Mouse (Mus musculus): Measurements from ENCODE around the gene Tenm3. TPM values are rescaled to one million over a fixed set of nuclear protein-coding genes. Genes with fewer than 3 reads are reported as not detected.

Gene Tenm3
- polyA plus RNA-seq (2016; fragmentation: Nextera tagmentation; extraction: Ambion mirVana) = 34.4 and 36.8 TPM in 2 replicates

- no peaks in the 10 kb centered on the region for H3K36me3 ChIP-seq
- ATAC-seq (ENCODE audit: low FRiP score, low read depth) = peak; percentile 73
- WGBS = under 1% methylated on average over 19 of the region's 19 CpGs
- peaks cover 25% of the 10 kb centered on the region for H3K4me1 ChIP-seq
- H3K4me3 ChIP-seq = peak within 1 kb of the TSS; percentile 83
- H3K4me2 ChIP-seq (replicated peaks) = peak within 1 kb of the TSS; percentile 93
- H3K27ac ChIP-seq = peak within 1 kb of the TSS; percentile 59
- H3K9ac ChIP-seq = peak within 1 kb of the TSS; percentile 72
- no peaks in the 10 kb centered on the region for H3K9me3 ChIP-seq
- peaks cover 32% of the 10 kb centered on the region for H3K27me3 ChIP-seq (replicated peaks)
Measured at GRCm38 (mm10) chr8:48843931-48844285, at the start of gene Tenm3. Gene Tenm3 (minus strand): TSS chr8:48843951.

DNA sequence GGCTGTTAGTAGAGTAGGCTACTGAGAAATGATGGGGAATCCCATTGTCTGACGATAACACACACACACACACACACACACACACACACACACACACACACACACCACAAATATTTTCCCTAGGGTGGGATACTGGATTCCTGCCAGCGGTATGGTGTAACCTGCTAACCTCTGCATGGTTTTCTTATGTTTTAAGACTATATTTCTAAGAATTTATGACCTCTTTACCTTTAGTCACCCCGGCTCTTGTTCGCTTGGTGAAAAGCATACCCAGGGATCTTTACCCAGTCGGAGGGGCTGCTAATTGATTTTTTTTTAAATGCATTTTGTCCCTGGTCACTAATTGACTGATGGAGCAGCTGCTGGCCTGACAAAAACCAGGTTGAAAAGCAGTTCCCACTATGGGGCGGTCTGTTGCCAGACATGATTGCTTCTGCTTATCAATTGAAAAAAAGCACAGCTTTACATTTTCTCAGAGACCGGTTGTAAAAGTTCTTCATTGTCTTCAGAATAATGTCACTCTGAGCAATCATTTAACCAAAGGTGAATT lies 46.5 kb upstream of the Tenm3 start:
- no peak overlapping the region for H3K4me3 ChIP-seq
- ATAC-seq (ENCODE audit: low FRiP score, low read depth) = no peak
- H3K27me3 ChIP-seq (replicated peaks) = no peaks in the 10 kb centered on the region
- H3K4me1 ChIP-seq = no peaks in the 10 kb centered on the region
- H3K4me2 ChIP-seq (replicated peaks) = no peak overlapping the region
- H3K9me3 ChIP-seq = no peaks in the 10 kb centered on the region
- no peak overlapping the region for H3K9ac ChIP-seq
- H3K27ac ChIP-seq = no peak overlapping the region
- WGBS = 18% methylated on average over 7 of the region's 7 CpGs
- H3K36me3 ChIP-seq = no peaks in the 10 kb centered on the region

DNA sequence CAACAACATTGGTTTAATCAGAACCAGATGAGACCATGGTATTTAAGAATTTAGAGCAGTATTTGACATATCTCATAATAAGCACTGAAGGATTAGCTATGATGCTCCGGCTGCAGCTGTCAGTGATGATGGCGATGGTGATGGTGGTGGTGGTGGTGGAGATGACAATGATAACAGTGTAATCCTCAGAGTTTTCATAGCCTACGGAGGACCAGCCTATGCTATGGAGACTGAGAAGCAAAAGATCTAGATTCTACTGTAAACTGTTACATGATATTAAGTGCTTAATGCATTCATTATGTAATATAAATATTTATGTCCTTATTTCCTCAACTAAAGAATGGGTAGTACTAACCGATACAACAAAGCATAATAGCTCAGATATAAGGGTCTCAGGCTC lies 40.5 kb upstream of the Tenm3 start:
- 99% methylated on average over 4 of the region's 4 CpGs for WGBS

GRCm38 (mm10) chr8:48880585-48880984 lies 36.8 kb upstream of the Tenm3 start:
- WGBS = 85% methylated on average over 5 of the region's 5 CpGs
- Histone ChIP-seq H3K27ac (no peak overlapping the region), H3K4me2 (replicated peaks) (no peak overlapping the region), H3K27me3 (replicated peaks) (no peaks in the 10 kb centered on the region), H3K4me1 (no peaks in the 10 kb centered on the region), H3K9me3 (no peaks in the 10 kb centered on the region), H3K9ac (no peak overlapping the region), H3K36me3 (no peaks in the 10 kb centered on the region), H3K4me3 (no peak overlapping the region)
- no peak for ATAC-seq (ENCODE audit: low FRiP score, low read depth)

More for the DNA sequence above, 40.5 kb upstream of the Tenm3 start:
- H3K4me1 ChIP-seq = no peaks in the 10 kb centered on the region
- no peaks in the 10 kb centered on the region for H3K9me3 ChIP-seq
- no peak for ATAC-seq (ENCODE audit: low FRiP score, low read depth)
- H3K4me3 ChIP-seq = no peak overlapping the region
- no peaks in the 10 kb centered on the region for H3K27me3 ChIP-seq (replicated peaks)
- H3K36me3 ChIP-seq = no peaks in the 10 kb centered on the region
- H3K27ac ChIP-seq = no peak overlapping the region
- H3K9ac ChIP-seq = no peak overlapping the region
- no peak overlapping the region for H3K4me2 ChIP-seq (replicated peaks)

DNA sequence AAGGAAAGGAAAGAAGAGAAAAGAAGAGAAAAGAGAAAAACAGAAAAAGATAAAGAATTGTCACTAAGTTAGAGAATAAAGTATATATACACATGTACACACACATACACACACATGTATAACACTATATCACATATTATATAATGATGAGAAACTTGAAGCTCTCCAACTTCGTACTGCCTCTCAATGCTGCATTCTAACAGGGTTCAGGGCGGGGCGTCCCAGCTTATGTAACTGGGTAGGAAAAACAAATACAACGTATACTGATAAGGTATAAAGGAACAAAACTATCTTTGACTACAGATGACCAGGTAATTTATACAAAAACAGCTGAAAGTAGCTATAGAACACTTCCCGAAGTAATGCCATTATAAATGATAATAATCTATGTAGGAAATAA lies 22.2 kb upstream of the Tenm3 start:
- ATAC-seq (ENCODE audit: low FRiP score, low read depth) = no peak
- no peak overlapping the region for H3K27ac ChIP-seq
- no peaks in the 10 kb centered on the region for H3K36me3 ChIP-seq
- H3K4me1 ChIP-seq = no peaks in the 10 kb centered on the region
- H3K4me3 ChIP-seq = no peak overlapping the region
- no peak overlapping the region for H3K9ac ChIP-seq
- 95% methylated on average over 5 of the region's 5 CpGs for WGBS
- H3K27me3 ChIP-seq (replicated peaks) = no peaks in the 10 kb centered on the region
- no peaks in the 10 kb centered on the region for H3K9me3 ChIP-seq
- no peak overlapping the region for H3K4me2 ChIP-seq (replicated peaks)

DNA sequence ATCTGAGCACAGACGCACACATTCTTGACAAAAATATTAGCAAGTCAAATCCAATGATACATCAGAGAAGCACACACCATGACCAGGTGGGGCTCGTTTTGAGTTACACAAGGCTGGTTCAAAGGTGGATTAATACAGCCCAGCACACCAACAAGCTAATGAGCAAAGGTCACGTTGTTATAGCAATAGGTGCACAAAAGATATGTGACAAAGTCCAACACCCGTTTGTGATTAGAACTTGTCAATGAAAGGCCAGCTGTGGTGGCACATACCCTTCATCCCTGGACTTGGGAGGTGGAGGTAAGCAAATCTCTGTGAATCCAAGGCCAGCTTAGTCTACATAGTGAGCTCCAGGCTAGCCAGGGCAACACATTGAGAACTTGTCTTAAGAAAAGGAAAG lies 21.7 kb upstream of the Tenm3 start:
- ATAC-seq (ENCODE audit: low FRiP score, low read depth) = no peak

GRCm38 (mm10) chr8:48850223-48851010 lies 6.7 kb upstream of the Tenm3 start:
- H3K4me1 ChIP-seq = peaks cover 14% of the 10 kb centered on the region
- H3K27me3 ChIP-seq (replicated peaks) = peaks cover 23% of the 10 kb centered on the region
- H3K9me3 ChIP-seq = no peaks in the 10 kb centered on the region
- H3K4me3 ChIP-seq = no peak overlapping the region
- no peak overlapping the region for H3K27ac ChIP-seq
- H3K36me3 ChIP-seq = no peaks in the 10 kb centered on the region
- H3K4me2 ChIP-seq (replicated peaks) = 0 out of 2 replicates have a peak overlapping the region, but pooled peaks have one; percentile 12
- no peak for ATAC-seq (ENCODE audit: low FRiP score, low read depth)
- 24% methylated on average over 8 of the region's 8 CpGs for WGBS
- no peak overlapping the region for H3K9ac ChIP-seq

More for the DNA sequence above, 21.7 kb upstream of the Tenm3 start:
- Histone ChIP-seq H3K4me1 (no peaks in the 10 kb centered on the region), H3K36me3 (no peaks in the 10 kb centered on the region), H3K27ac (no peak overlapping the region), H3K4me2 (replicated peaks) (no peak overlapping the region), H3K4me3 (no peak overlapping the region), H3K9me3 (no peaks in the 10 kb centered on the region), H3K27me3 (replicated peaks) (no peaks in the 10 kb centered on the region), H3K9ac (no peak overlapping the region)
- WGBS = 83% methylated on average over 4 of the region's 4 CpGs

DNA sequence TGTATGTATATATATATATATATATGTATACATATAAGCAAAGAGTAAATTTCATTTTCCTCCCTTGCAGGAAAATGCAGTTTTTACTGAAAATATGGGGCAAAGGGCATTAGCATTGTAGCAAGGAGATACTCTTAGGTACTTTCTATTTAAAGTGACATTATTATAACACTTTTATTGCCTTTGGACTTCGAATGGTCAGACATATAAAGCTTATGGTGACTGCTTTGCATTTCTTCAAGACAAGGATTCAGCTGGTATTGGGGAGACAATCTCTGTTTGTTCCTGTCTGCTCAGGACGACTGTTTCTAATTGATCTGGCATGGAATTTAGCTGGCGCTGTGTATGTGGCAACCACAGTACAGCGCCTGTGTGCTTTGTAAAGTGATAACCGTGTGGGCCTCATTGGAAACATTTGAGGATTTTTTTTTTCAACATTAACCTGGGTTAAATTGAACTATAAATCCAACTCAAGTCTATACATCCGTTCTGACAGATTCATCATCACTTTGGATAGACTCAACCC lies 5.4 kb upstream of the Tenm3 start:
- Histone ChIP-seq H3K27me3 (replicated peaks) (peaks cover 32% of the 10 kb centered on the region), H3K4me1 (peaks cover 24% of the 10 kb centered on the region), H3K4me3 (no peak overlapping the region), H3K4me2 (replicated peaks) (no peak overlapping the region), H3K9me3 (no peaks in the 10 kb centered on the region), H3K36me3 (no peaks in the 10 kb centered on the region), H3K9ac (no peak overlapping the region), H3K27ac (no peak overlapping the region)
- ATAC-seq (ENCODE audit: low FRiP score, low read depth) = no peak
- 19% methylated on average over 6 of the region's 6 CpGs for WGBS

- Histone ChIP-seq H3K4me2 (replicated peaks) (peak overlapping the region; percentile 93), H3K4me1 (peaks cover 27% of the 10 kb centered on the region), H3K36me3 (no peaks in the 10 kb centered on the region), H3K9ac (no peak overlapping the region), H3K27me3 (replicated peaks) (peaks cover 32% of the 10 kb centered on the region), H3K4me3 (peak overlapping the region; percentile 83), H3K9me3 (no peaks in the 10 kb centered on the region), H3K27ac (no peak overlapping the region)
- no peak for ATAC-seq (ENCODE audit: low FRiP score, low read depth)
- WGBS = 7% methylated on average over 12 of the region's 12 CpGs
Measured at GRCm38 (mm10) chr8:48844961-48845360, 1.2 kb upstream of the Tenm3 start.

DNA sequence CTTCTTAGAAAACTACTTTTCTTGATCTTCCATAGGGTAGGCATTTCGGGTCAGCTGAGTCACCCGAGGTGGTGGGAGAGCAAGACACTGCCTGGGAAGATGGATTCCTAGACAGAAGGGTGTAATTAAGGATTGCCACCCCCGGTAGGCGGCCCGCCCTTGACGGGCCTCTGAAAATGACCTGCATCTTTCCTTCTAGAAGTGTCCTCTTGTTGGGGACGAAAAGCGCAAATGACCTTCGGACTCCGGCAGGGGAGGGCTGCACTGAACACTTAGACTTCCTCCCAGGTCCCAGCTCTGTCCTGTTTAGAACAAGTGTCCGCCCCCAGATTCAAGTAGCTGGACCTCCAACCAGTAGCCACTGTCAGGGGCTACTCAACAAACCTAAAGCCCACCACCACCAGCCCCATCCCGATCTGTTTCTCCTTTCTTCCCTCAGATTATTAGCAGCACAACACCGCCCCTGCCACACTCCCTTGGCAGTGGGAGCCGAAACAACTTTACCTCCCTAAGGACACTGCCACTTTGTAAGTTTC lies 687 bp upstream of the Tenm3 start:
- H3K27ac ChIP-seq = no peak overlapping the region

GRCm38 (mm10) chr8:48842991-48843930 lies 490 bp downstream of the Tenm3 start:
- peak overlapping the region; percentile 83 for H3K4me3 ChIP-seq
- peaks cover 32% of the 10 kb centered on the region for H3K27me3 ChIP-seq (replicated peaks)
- peak overlapping the region; percentile 93 for H3K4me2 ChIP-seq (replicated peaks)
- peaks cover 25% of the 10 kb centered on the region for H3K4me1 ChIP-seq
- peak overlapping the region; percentile 59 for H3K27ac ChIP-seq
- ATAC-seq (ENCODE audit: low FRiP score, low read depth) = peak; percentile 83
- H3K36me3 ChIP-seq = no peaks in the 10 kb centered on the region
- peak overlapping the region; percentile 72 for H3K9ac ChIP-seq
- WGBS = under 1% methylated on average over 64 of the region's 93 CpGs
- no peaks in the 10 kb centered on the region for H3K9me3 ChIP-seq

More for the DNA sequence above, 687 bp upstream of the Tenm3 start:
- H3K4me3 ChIP-seq = peak overlapping the region; percentile 83
- H3K4me2 ChIP-seq (replicated peaks) = peak overlapping the region; percentile 93
- H3K27me3 ChIP-seq (replicated peaks) = peaks cover 32% of the 10 kb centered on the region
- H3K9me3 ChIP-seq = no peaks in the 10 kb centered on the region
- 2% methylated on average over 14 of the region's 14 CpGs for WGBS
- no peaks in the 10 kb centered on the region for H3K36me3 ChIP-seq
- ATAC-seq (ENCODE audit: low FRiP score, low read depth) = no peak
- H3K9ac ChIP-seq = 0 out of 2 replicates have a peak overlapping the region, but pooled peaks have one; percentile 35
- H3K4me1 ChIP-seq = peaks cover 25% of the 10 kb centered on the region
